Mouse (Mus musculus): Measurements from ENCODE around the gene Emc3.
A peak's percentile ranks its signal among the peaks of the same experiment; 100 is the strongest.

Emc3 gene

GRCm38 (mm10) chr6:113530932-113531839, at the start of gene Emc3, which contains the start of gene Fancd2:
Gene Emc3 (minus strand): TSS chr6:113531652.
Gene Fancd2 (plus strand): TSS chr6:113531682.
- peak; percentile 94 for DNase-seq

GRCm38 (mm10) chr6:113579306-113579705, 47.9 kb upstream of the Emc3 start:
- no peak for DNase-seq

GRCm38 (mm10) chr6:113576044-113576443, 44.6 kb upstream of the Emc3 start:
- no peak for DNase-seq

GRCm38 (mm10) chr6:113564557-113564956, 33.1 kb upstream of the Emc3 start:
- DNase-seq: peak; percentile 34

- DNase-seq: no peak
Observed at GRCm38 (mm10) chr6:113559736-113560135, 28.3 kb upstream of the Emc3 start.

- DNase-seq: no peak
Observed at GRCm38 (mm10) chr6:113543906-113544481, 12.5 kb upstream of the Emc3 start.

- no peak for DNase-seq
Observed at GRCm38 (mm10) chr6:113541610-113542009, 10.2 kb upstream of the Emc3 start.

- DNase-seq: no peak
Observed at GRCm38 (mm10) chr6:113534886-113535285, 3.4 kb upstream of the Emc3 start.

GRCm38 (mm10) chr6:113531840-113532404, 470 bp upstream of the Emc3 start:
- no peak for DNase-seq

GRCm38 (mm10) chr6:113523420-113523819, 8.0 kb downstream of the Emc3 start:
- peak; percentile 3 for DNase-seq

GRCm38 (mm10) chr6:113522310-113522709, 9.1 kb downstream of the Emc3 start:
- no peak for DNase-seq

- no peak for DNase-seq
Observed at GRCm38 (mm10) chr6:113517434-113518080, 13.9 kb downstream of the Emc3 start.

GRCm38 (mm10) chr6:113514600-113514999, 16.9 kb downstream of the Emc3 start:
- no peak for DNase-seq

GRCm38 (mm10) chr6:113513944-113514343, 17.5 kb downstream of the Emc3 start:
- DNase-seq: no peak

- no peak for DNase-seq
Observed at GRCm38 (mm10) chr6:113508947-113509280, 22.5 kb downstream of the Emc3 start.

GRCm38 (mm10) chr6:113508272-113508946, 23.0 kb downstream of the Emc3 start:
- no peak for DNase-seq

- no peak for DNase-seq
Observed at GRCm38 (mm10) chr6:113507130-113507529, 24.3 kb downstream of the Emc3 start.

GRCm38 (mm10) chr6:113505689-113506088, 25.8 kb downstream of the Emc3 start:
- DNase-seq: no peak

- no peak for DNase-seq
Observed at GRCm38 (mm10) chr6:113502801-113503200, 28.7 kb downstream of the Emc3 start.

GRCm38 (mm10) chr6:113501388-113502084, 29.9 kb downstream of the Emc3 start, which contains the start of gene Prrt3:
Gene Prrt3 (minus strand): TSS chr6:113501931.
- DNase-seq: no peak

- no peak for DNase-seq
Observed at GRCm38 (mm10) chr6:113499346-113499745, 32.1 kb downstream of the Emc3 start.

GRCm38 (mm10) chr6:113495071-113495675, 36.3 kb downstream of the Emc3 start:
- DNase-seq: no peak
